Mouse (Mus musculus): ENCODE data around the gene Rae1. TPM values are rescaled to one million over a fixed set of nuclear protein-coding genes. Genes with fewer than 3 reads are reported as not detected.

The Rae1 gene
- total and polyA plus RNA-seq, 2 experiments from 2014 or later = 85.3 to 116 TPM

DNA sequence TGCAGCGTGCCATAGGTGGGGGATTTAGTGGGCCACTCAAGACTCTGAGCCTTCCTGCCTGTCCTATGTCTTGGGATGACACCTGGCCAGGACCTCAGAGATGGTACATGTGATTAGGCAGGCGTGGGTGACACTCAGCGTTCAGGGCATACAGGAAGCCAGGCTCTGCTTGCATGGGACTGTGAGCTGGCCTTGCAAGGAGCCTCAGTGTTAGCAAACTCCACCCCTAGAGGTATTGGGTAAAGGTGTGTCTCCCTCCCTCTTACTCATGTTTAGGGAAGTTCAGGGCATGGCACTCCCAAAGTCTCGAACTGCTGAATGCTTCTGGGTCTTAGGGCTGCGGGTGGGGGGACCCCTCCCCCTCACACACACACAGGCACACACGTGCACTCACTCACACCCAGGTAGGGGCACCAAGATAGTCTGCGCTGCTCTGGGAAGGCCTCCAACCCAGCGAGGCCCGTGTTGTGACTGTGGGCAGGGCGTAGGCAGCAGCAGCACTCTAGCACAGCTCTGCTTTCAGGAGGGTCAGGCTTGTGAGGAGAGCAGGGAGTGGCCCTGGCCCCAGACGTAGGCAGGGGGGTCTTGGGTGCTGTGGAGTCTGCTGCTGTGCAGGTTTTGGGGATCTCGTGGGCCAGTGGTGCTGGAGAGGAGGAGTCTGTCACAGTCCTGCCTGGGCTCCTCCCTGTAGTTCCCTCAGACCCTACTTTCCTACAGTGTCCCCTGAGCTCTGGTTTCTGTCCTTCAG lies 30.8 kb downstream of the Rae1 start:
- H3K9me3 ChIP-seq (ENCODE audit: low read length) = no peaks in the 10 kb centered on the region
- no peak for ATAC-seq
- DNase-seq (ENCODE audit: low spot score) = no peak
- H3K27ac ChIP-seq = no peak overlapping the region
- WGBS = 88% methylated on average over 12 of the region's 12 CpGs
- no peak overlapping the region for H3K9ac ChIP-seq (replicated peaks; ENCODE audit: low read length)
- no peak for TF ChIP-seq CTCF (IDR thresholded peaks at IDR 0.05; ENCODE audit: low read depth)
- no peak overlapping the region for H3K4me3 ChIP-seq (ENCODE audit: low read length)
- no peaks in the 10 kb centered on the region for H3K4me1 ChIP-seq (ENCODE audit: insufficient read depth, low read length)
- no peaks in the 10 kb centered on the region for H3K27me3 ChIP-seq (ENCODE audit: insufficient read depth, low read length)
- H3K4me2 ChIP-seq (ENCODE audit: low read depth, low read length) = no peak overlapping the region
- H3K36me3 ChIP-seq (ENCODE audit: insufficient read depth, low read length) = peaks cover 7% of the 10 kb centered on the region

- Histone ChIP-seq H3K4me2 (ENCODE audit: low read depth, low read length) (no peak overlapping the region), H3K9me3 (ENCODE audit: low read length) (no peaks in the 10 kb centered on the region), H3K4me3 (ENCODE audit: low read length) (no peak overlapping the region), H3K27me3 (ENCODE audit: insufficient read depth, low read length) (no peaks in the 10 kb centered on the region), H3K36me3 (ENCODE audit: insufficient read depth, low read length) (peaks cover 7% of the 10 kb centered on the region), H3K9ac (replicated peaks; ENCODE audit: low read length) (no peak overlapping the region), H3K4me1 (ENCODE audit: insufficient read depth, low read length) (no peaks in the 10 kb centered on the region), H3K27ac (no peak overlapping the region)
- no peak for ATAC-seq
- no peak for TF ChIP-seq CTCF (IDR thresholded peaks at IDR 0.05; ENCODE audit: low read depth)
- no peak for DNase-seq (ENCODE audit: low spot score)
- WGBS = 94% methylated on average over 13 of the region's 13 CpGs
Measured at GRCm38 (mm10) chr2:173033531-173033930, 33.6 kb downstream of the Rae1 start.

DNA sequence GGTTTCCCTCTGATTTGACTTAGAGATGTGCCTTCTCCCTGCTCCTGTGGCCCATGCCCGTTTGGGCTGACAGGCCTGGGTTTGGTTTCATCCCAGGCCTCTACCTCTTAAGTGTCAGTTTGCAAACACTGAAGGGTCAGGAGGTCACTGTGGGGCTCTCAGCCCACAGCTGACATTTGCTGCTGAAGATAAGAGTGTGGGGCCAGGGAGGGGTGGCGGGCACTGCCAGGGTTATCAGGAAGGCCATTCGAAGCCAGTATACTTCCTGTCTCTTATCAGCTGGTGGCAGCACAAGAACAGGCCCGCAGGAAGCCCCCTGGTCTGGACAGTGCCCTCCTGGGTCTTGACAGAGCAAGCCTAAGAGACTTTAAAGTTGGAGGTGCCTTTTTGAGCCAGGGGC lies 35.1 kb downstream of the Rae1 start:
- DNase-seq (ENCODE audit: low spot score) (no peak), ATAC-seq (no peak)
- no peaks in the 10 kb centered on the region for H3K9me3 ChIP-seq (ENCODE audit: low read length)
- no peak overlapping the region for H3K27ac ChIP-seq
- H3K36me3 ChIP-seq (ENCODE audit: insufficient read depth, low read length) = peaks cover 7% of the 10 kb centered on the region
- no peaks in the 10 kb centered on the region for H3K4me1 ChIP-seq (ENCODE audit: insufficient read depth, low read length)
- H3K9ac ChIP-seq (replicated peaks; ENCODE audit: low read length) = no peak overlapping the region
- TF ChIP-seq CTCF (IDR thresholded peaks at IDR 0.05; ENCODE audit: low read depth) = no peak
- H3K4me3 ChIP-seq (ENCODE audit: low read length) = no peak overlapping the region
- H3K4me2 ChIP-seq (ENCODE audit: low read depth, low read length) = no peak overlapping the region
- WGBS = 79% methylated on average over 4 of the region's 4 CpGs
- H3K27me3 ChIP-seq (ENCODE audit: insufficient read depth, low read length) = no peaks in the 10 kb centered on the region

GRCm38 (mm10) chr2:173035653-173036052 lies 35.7 kb downstream of the Rae1 start:
- Histone ChIP-seq H3K9ac (replicated peaks; ENCODE audit: low read length) (no peak overlapping the region), H3K36me3 (ENCODE audit: insufficient read depth, low read length) (peaks cover 7% of the 10 kb centered on the region), H3K4me2 (ENCODE audit: low read depth, low read length) (no peak overlapping the region), H3K9me3 (ENCODE audit: low read length) (no peaks in the 10 kb centered on the region), H3K27ac (no peak overlapping the region), H3K4me1 (ENCODE audit: insufficient read depth, low read length) (no peaks in the 10 kb centered on the region), H3K4me3 (ENCODE audit: low read length) (no peak overlapping the region), H3K27me3 (ENCODE audit: insufficient read depth, low read length) (no peaks in the 10 kb centered on the region)
- WGBS = 98% methylated on average over 5 of the region's 5 CpGs
- ATAC-seq (no peak), DNase-seq (ENCODE audit: low spot score) (no peak)
- no peak for TF ChIP-seq CTCF (IDR thresholded peaks at IDR 0.05; ENCODE audit: low read depth)

DNA sequence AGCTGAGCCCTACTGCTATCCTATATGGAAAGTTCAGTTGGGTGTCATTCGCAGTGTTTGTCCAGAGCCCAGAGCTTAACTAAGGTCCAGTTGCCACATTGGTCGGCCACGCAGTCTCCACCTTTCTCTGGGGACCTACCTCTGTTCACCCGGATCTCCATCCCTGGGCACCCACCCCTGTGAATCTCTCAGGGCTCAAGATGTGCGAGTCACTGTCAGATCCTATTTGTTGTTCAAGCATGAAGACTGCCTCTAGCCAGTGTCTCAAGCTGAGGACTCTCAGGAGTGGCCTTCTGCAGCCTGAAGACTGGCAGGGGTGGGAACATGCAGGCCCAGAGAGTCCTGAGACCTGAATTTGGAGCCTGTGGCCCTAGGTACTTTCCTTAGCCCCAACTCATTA lies 36.1 kb downstream of the Rae1 start:
- Histone ChIP-seq H3K9ac (replicated peaks; ENCODE audit: low read length) (no peak overlapping the region), H3K36me3 (ENCODE audit: insufficient read depth, low read length) (peaks cover 7% of the 10 kb centered on the region), H3K9me3 (ENCODE audit: low read length) (no peaks in the 10 kb centered on the region), H3K27me3 (ENCODE audit: insufficient read depth, low read length) (no peaks in the 10 kb centered on the region), H3K27ac (no peak overlapping the region), H3K4me1 (ENCODE audit: insufficient read depth, low read length) (no peaks in the 10 kb centered on the region), H3K4me2 (ENCODE audit: low read depth, low read length) (no peak overlapping the region), H3K4me3 (ENCODE audit: low read length) (no peak overlapping the region)
- DNase-seq (ENCODE audit: low spot score) (no peak), ATAC-seq (no peak)
- no peak for TF ChIP-seq CTCF (IDR thresholded peaks at IDR 0.05; ENCODE audit: low read depth)
- WGBS = 84% methylated on average over 5 of the region's 5 CpGs

- DNase-seq (ENCODE audit: low spot score) = no peak
- no peak for TF ChIP-seq CTCF (IDR thresholded peaks at IDR 0.05; ENCODE audit: low read depth)
- no peak overlapping the region for H3K4me2 ChIP-seq (ENCODE audit: low read depth, low read length)
- H3K36me3 ChIP-seq (ENCODE audit: insufficient read depth, low read length) = peaks cover 5% of the 10 kb centered on the region
- H3K4me1 ChIP-seq (ENCODE audit: insufficient read depth, low read length) = no peaks in the 10 kb centered on the region
- WGBS = 64% methylated on average over 4 of the region's 4 CpGs
- no peaks in the 10 kb centered on the region for H3K27me3 ChIP-seq (ENCODE audit: insufficient read depth, low read length)
- H3K27ac ChIP-seq = no peak overlapping the region
- no peak overlapping the region for H3K4me3 ChIP-seq (ENCODE audit: low read length)
- no peaks in the 10 kb centered on the region for H3K9me3 ChIP-seq (ENCODE audit: low read length)
- no peak overlapping the region for H3K9ac ChIP-seq (replicated peaks; ENCODE audit: low read length)
- ATAC-seq = no peak
Measured at GRCm38 (mm10) chr2:173036611-173037010, 36.7 kb downstream of the Rae1 start.

- 76% methylated on average over 5 of the region's 5 CpGs for WGBS
- Histone ChIP-seq H3K4me1 (ENCODE audit: insufficient read depth, low read length) (no peaks in the 10 kb centered on the region), H3K9ac (replicated peaks; ENCODE audit: low read length) (no peak overlapping the region), H3K36me3 (ENCODE audit: insufficient read depth, low read length) (peaks cover 4% of the 10 kb centered on the region), H3K4me3 (ENCODE audit: low read length) (no peak overlapping the region), H3K4me2 (ENCODE audit: low read depth, low read length) (no peak overlapping the region), H3K27ac (no peak overlapping the region), H3K27me3 (ENCODE audit: insufficient read depth, low read length) (no peaks in the 10 kb centered on the region), H3K9me3 (ENCODE audit: low read length) (no peaks in the 10 kb centered on the region)
- TF ChIP-seq CTCF (IDR thresholded peaks at IDR 0.05; ENCODE audit: low read depth) = no peak
- no peak for ATAC-seq
- no peak for DNase-seq (ENCODE audit: low spot score)
Measured at GRCm38 (mm10) chr2:173037347-173037746, 37.4 kb downstream of the Rae1 start.
